Mouse (Mus musculus) spleen, adult 2 months (tissue): ENCODE results near the gene Sumf2. TPM values are rescaled to one million over a fixed set of nuclear protein-coding genes. Genes with fewer than 3 reads are reported as not detected.
"Not testable (repeated sequence)": the region's sequence is repeated elsewhere in the genome, so short reads cannot be mapped to it uniquely, and the experiment has no call there.

ENCODE experiments used
- DNase-seq, 2 experiments: peaks; one replicate each; pipeline versions ENCODE4 v3.0.0 to v3.0.0-alpha.2; 2012 to 2021; ENCODE audit warnings: low spot score in 2 of 2, low read depth in 1 of 2
- H3K27ac ChIP-seq: fragments of 200-500 bp; 2 replicates; pipeline ENCODE4 v1.5.1; 2012; ENCODE audit warnings: low read length, inconsistent platforms; ENCODE audit not compliant: insufficient read depth
- H3K27me3 ChIP-seq: fragments of 200-500 bp; 2 replicates; pipeline ENCODE4 v1.6.1; 2012; ENCODE audit warnings: mild to moderate bottlenecking, moderate library complexity, low read length, inconsistent platforms; ENCODE audit not compliant: control insufficient read depth, insufficient read depth
- H3K36me3 ChIP-seq: fragments of 200-500 bp; 2 replicates; pipeline ENCODE4 v1.6.1; 2012; ENCODE audit warnings: mild to moderate bottlenecking, low read length, inconsistent platforms; ENCODE audit not compliant: control insufficient read depth, insufficient read depth
- H3K4me1 ChIP-seq: fragments of 200-500 bp; 2 replicates; pipeline ENCODE4 v1.6.1; 2011; ENCODE audit warnings: inconsistent platforms; ENCODE audit not compliant: control insufficient read depth, insufficient read depth, insufficient read length
- H3K4me3 ChIP-seq: fragments of 200-500 bp; 2 replicates; pipeline ENCODE4 v1.5.1; 2011; ENCODE audit warnings: mild to moderate bottlenecking, inconsistent platforms; ENCODE audit not compliant: insufficient read depth, insufficient read length; ENCODE audit errors: extremely low read depth
- CTCF ChIP-seq: fragments of 200-500 bp; IDR thresholded peaks from 2 replicates; pipeline ENCODE4 v1.5.1; 2011; ENCODE audit warnings: mild to moderate bottlenecking, inconsistent platforms; ENCODE audit not compliant: insufficient read depth, insufficient read length, insufficient replicate concordance; ENCODE audit errors: extremely low read depth
- POLR2A ChIP-seq: fragments of 200-500 bp; IDR thresholded peaks from 2 replicates; pipeline ENCODE4 v1.6.1; 2011; ENCODE audit warnings: low read depth, low read length, inconsistent platforms
- WGBS: fragments of 180-500 bp; shearing (Covaris S2); methylation state at CpG from one replicate; pipeline ENCODE4 v1.1.7; 2018; 5-methylcytosine and 5-hydroxymethylcytosine counted together
- polyA plus RNA-seq: library from polyadenylated mRNA; depleted of rRNA; stranded (reverse); fragments of >200 nt; gene quantifications from 2 replicates; pipeline ENCODE4 v1.2.3, GENCODE M21; 2012

Sumf2 gene
- polyA plus RNA-seq, 1 experiment, result 9.5 TPM

GRCm38 (mm10) chr5:129879888-129880287 lies 33.1 kb downstream of the Sumf2 start:
- TF ChIP-seq CTCF, result no peak
- TF ChIP-seq POLR2A, result no peak
- WGBS, result 83% methylated on average over 3 of the region's 3 CpGs
- H3K4me1 ChIP-seq, result no peaks in the 10 kb centered on the region
- H3K27ac ChIP-seq, result no peak overlapping the region
- no peak for DNase-seq
- no peak overlapping the region for H3K4me3 ChIP-seq
- no peaks in the 10 kb centered on the region for H3K27me3 ChIP-seq
- H3K36me3 ChIP-seq, result peaks cover 21% of the 10 kb centered on the region

GRCm38 (mm10) chr5:129886271-129886670 lies 39.5 kb downstream of the Sumf2 start:
- 27% methylated on average over 10 of the region's 10 CpGs for WGBS

DNA sequence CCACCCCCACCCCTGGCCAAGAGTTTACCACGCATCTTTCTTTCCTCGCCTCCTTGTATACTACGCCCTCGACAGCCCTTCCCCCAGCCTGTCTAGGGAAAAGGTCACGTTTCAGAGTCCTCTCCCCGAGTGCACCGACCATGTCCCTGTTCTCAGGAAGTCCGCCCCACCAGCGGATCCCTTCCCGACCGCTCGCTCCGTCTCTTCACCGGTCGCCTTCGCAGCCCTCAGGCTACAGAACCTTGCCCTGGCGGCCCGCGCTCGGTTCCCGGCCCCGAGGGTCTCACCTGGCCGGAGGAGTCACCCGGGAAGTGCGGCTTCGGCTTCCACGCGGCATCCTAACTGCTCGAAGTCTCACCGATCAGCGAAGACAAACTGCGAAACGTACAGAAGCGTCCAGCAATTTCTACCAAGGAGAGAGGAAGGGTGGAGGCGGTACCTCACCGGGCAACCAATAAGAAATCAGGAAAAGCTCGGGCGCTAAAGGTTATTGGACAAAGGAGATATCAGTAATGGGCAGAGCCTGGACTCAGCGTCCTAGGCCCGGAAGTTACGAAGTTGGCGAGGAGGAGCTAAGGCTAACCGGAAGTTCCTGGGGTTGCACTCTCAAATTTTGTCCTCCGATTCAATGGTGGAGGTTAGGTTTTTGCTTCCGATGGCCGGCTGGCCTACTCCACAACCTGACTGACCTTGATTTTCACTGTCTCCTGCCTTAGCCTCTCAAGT lies 40.3 kb downstream of the Sumf2 start, which contains the start of gene Chchd2:
Gene Chchd2, minus strand, starts transcription at position 560 of the 726 bp plus-strand sequence.
- peak; percentile 34; the same call in 1 of the 2 replicates for TF ChIP-seq POLR2A
- TF ChIP-seq CTCF, result no peak
- DNase-seq, result peak; percentile 87 to 91
- Histone ChIP-seq H3K27ac (peak within 1 kb of the TSS; percentile 83), H3K27me3 (no peaks in the 10 kb centered on the region), H3K4me1 (peaks cover 5% of the 10 kb centered on the region; the same call in 1 of the 2 replicates), H3K36me3 (peaks cover 9% of the 10 kb centered on the region), H3K4me3 (peak within 1 kb of the TSS; percentile 89)
- WGBS, result under 1% methylated on average over 46 of the region's 46 CpGs

More at GRCm38 (mm10) chr5:129886271-129886670, 39.5 kb downstream of the Sumf2 start:
- H3K27me3 ChIP-seq, result no peaks in the 10 kb centered on the region
- H3K27ac ChIP-seq, result no peak overlapping the region
- TF ChIP-seq POLR2A, result no peak
- TF ChIP-seq CTCF, result no peak
- H3K4me1 ChIP-seq, result peaks cover 5% of the 10 kb centered on the region; the same call in 1 of the 2 replicates
- no peak for DNase-seq
- H3K36me3 ChIP-seq, result peaks cover 15% of the 10 kb centered on the region
- peak overlapping the region; percentile 89 for H3K4me3 ChIP-seq

DNA sequence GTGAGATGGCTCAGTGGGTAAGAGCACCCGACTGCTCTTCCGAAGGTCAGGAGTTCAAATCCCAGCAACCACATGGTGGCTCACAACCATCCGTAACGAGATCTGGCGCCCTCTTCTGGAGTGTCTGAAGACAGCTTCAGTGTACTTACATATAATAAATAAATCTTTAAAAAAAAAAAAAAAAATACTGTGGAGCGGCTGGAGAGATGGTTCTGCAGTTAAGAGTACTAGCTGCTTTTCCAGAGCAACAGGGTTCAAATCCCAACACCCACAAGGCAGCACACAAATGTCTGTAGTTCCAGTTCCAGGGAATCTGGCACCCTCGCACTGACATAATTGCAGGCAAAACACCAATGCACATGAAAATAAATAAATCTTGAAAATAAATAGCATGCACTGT lies 43.6 kb downstream of the Sumf2 start:
- not testable (repeated sequence) for H3K36me3 ChIP-seq, DNase-seq, H3K4me1 ChIP-seq, H3K4me3 ChIP-seq, H3K27ac ChIP-seq, H3K27me3 ChIP-seq
- 57% methylated on average over 7 of the region's 7 CpGs for WGBS

GRCm38 (mm10) chr5:129895198-129896088 lies 48.7 kb downstream of the Sumf2 start, which contains the start of gene Zbed5:
Gene Zbed5, plus strand, starts transcription at chr5:129895723.
- H3K36me3 ChIP-seq, result no peaks in the 10 kb centered on the region
- no peaks in the 10 kb centered on the region for H3K27me3 ChIP-seq
- peak within 1 kb of the TSS; percentile 67 for H3K4me3 ChIP-seq
- TF ChIP-seq POLR2A (no peak), CTCF (no peak)
- H3K4me1 ChIP-seq, result no peaks in the 10 kb centered on the region
- WGBS, result 2% methylated on average over 44 of the region's 44 CpGs
- no peak within 1 kb of the TSS for H3K27ac ChIP-seq
- peak; percentile 82 to 83 for DNase-seq

DNA sequence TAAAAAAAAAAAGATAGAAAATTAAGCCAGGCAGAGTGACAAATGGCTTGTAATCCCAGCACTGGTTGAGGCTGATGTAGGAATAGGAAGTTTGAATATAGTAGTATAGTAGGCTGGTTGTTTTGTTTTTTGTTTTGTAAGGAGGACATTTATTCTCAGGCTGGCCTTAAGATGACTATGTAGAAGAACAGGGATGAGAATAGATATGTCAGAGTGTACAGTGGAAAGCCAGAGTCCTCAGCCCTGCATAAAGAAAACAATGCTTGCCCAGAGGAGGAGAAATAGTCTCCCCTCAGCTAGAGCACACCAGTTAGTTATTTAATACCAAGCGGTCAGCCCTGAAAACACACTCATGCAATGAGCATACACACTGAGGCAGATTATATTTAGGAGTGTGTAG lies 51.7 kb downstream of the Sumf2 start, which contains the start of gene Phkg1:
Gene Phkg1, minus strand, starts transcription at position 101 of the 400 bp plus-strand sequence.
- WGBS, result 91% methylated on average over 1 of the region's 1 CpGs
- no peak for DNase-seq
- H3K27ac ChIP-seq, result no peak within 1 kb of the TSS
- H3K27me3 ChIP-seq, result no peaks in the 10 kb centered on the region
- H3K4me3 ChIP-seq, result no peak within 1 kb of the TSS
- H3K4me1 ChIP-seq, result no peaks in the 10 kb centered on the region
- H3K36me3 ChIP-seq, result no peaks in the 10 kb centered on the region
- TF ChIP-seq POLR2A (no peak), CTCF (no peak)

- Histone ChIP-seq H3K27ac (no peak overlapping the region), H3K36me3 (no peaks in the 10 kb centered on the region), H3K4me1 (peaks cover 3% of the 10 kb centered on the region), H3K27me3 (no peaks in the 10 kb centered on the region), H3K4me3 (peak overlapping the region; percentile 70)
- 11% methylated on average over 4 of the region's 4 CpGs for WGBS
- no peak for DNase-seq
- no peak for TF ChIP-seq CTCF
- TF ChIP-seq POLR2A, result no peak
These were observed 61.0 kb downstream of the Sumf2 start for GRCm38 (mm10) chr5:129907775-129908174.
